Mouse (Mus musculus): ENCODE measurements around the gene Pcnx2. TPM values are rescaled to one million over a fixed set of nuclear protein-coding genes. Genes with fewer than 3 reads are reported as not detected.

Gene Pcnx2
- total RNA-seq (2021), result 0.27 and 0.81 TPM in 2 replicates
- long read RNA-seq, result 0 reads

GRCm38 (mm10) chr8:125897868-125898788 lies at the start of gene Pcnx2:
Gene Pcnx2 (minus strand): TSS chr8:125898317.
- DNase-seq, result no peak

- DNase-seq, result no peak
These were observed 46.4 kb upstream of the Pcnx2 start for GRCm38 (mm10) chr8:125944511-125944910.

- peak; percentile 58 for DNase-seq
These were observed 37.5 kb upstream of the Pcnx2 start for GRCm38 (mm10) chr8:125935649-125936048.

- no peak for DNase-seq
These were observed 33.7 kb upstream of the Pcnx2 start for GRCm38 (mm10) chr8:125931822-125932221.

- no peak for DNase-seq
These were observed 32.3 kb upstream of the Pcnx2 start for GRCm38 (mm10) chr8:125930276-125931046.

- no peak for DNase-seq
These were observed 28.5 kb upstream of the Pcnx2 start for GRCm38 (mm10) chr8:125926636-125927035.

- no peak for DNase-seq
These were observed 24.2 kb upstream of the Pcnx2 start for GRCm38 (mm10) chr8:125922333-125922732.

GRCm38 (mm10) chr8:125920761-125921160 lies 22.6 kb upstream of the Pcnx2 start:
- DNase-seq, result no peak

- DNase-seq, result no peak
These were observed 22.2 kb upstream of the Pcnx2 start for GRCm38 (mm10) chr8:125920281-125920680.

GRCm38 (mm10) chr8:125919560-125919959 lies 21.4 kb upstream of the Pcnx2 start:
- DNase-seq, result no peak

GRCm38 (mm10) chr8:125918719-125919118 lies 20.6 kb upstream of the Pcnx2 start:
- no peak for DNase-seq

- DNase-seq, result no peak
These were observed 18.9 kb upstream of the Pcnx2 start for GRCm38 (mm10) chr8:125917013-125917412.

GRCm38 (mm10) chr8:125914386-125914785 lies 16.3 kb upstream of the Pcnx2 start:
- no peak for DNase-seq

- DNase-seq, result peak; percentile 54
These were observed 15.1 kb upstream of the Pcnx2 start for GRCm38 (mm10) chr8:125913206-125913605.

- no peak for DNase-seq
These were observed 13.1 kb upstream of the Pcnx2 start for GRCm38 (mm10) chr8:125911229-125911580.

- peak; percentile 42 for DNase-seq
These were observed 12.5 kb upstream of the Pcnx2 start, which contains the start of gene Map3k21 for GRCm38 (mm10) chr8:125910365-125911228. Gene Map3k21 (plus strand): TSS chr8:125910450.

- DNase-seq, result peak; percentile 70
These were observed 11.7 kb upstream of the Pcnx2 start for GRCm38 (mm10) chr8:125909661-125910364.

- no peak for DNase-seq
These were observed 9.2 kb upstream of the Pcnx2 start for GRCm38 (mm10) chr8:125907311-125907710.

- DNase-seq, result no peak
These were observed 7.2 kb upstream of the Pcnx2 start for GRCm38 (mm10) chr8:125905341-125905740.

GRCm38 (mm10) chr8:125902521-125902920 lies 4.4 kb upstream of the Pcnx2 start:
- peak; percentile 28 for DNase-seq

- no peak for DNase-seq
These were observed 3.0 kb upstream of the Pcnx2 start for GRCm38 (mm10) chr8:125901167-125901566.
